Mouse (Mus musculus): Measurements from ENCODE around the gene Vmn1r56. TPM values are rescaled to one million over a fixed set of nuclear protein-coding genes. Genes with fewer than 3 reads are reported as not detected.
"Not testable (repeated sequence)": the region's sequence is repeated elsewhere in the genome, so short reads cannot be mapped to it uniquely, and the experiment has no call there.

The Vmn1r56 gene
- total RNA-seq (2021) (not detected), polyA plus RNA-seq (2012; rRNA removed) (not detected in 2 replicates)
- long read RNA-seq, result 0 reads

DNA sequence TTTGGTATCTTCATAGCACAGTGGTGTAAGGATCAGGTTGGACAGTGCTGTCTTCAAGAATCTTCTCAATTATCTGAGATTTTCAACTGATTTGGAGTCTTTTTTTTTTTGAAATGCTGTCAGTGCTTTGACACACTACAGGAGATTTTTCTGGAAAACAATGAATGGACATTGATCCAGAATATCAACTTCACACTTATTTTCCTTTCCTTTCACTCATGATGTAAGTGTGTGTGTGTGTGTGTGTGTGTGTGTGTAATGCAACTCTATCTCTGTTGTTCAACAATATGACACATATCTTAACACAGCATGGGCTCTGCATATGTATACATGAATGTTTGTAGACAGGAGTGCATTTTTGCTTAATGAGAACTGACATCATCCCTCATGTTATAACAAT, at the start of gene Vmn1r56:
Gene Vmn1r56 (minus strand): TSS at position 101 of the 400 bp plus-strand sequence.
- not testable (repeated sequence) for DNase-seq

DNA sequence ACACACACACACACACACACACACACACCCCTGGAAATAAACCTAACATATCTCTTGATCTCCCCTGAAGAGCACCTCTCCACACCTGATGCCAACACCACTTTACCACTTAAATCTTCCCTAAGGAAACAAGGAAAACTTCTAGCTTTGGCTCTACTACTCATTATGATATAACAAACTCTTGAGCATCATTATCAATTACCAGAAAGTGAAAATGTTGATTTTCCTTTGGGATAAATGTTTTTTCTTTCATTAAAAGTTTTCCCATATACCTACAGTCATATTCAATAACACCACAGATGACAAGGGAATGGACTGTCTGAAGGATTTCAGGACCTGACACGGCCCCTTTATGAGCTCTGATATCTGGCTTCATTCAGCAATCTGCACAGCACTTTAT, 21.6 kb upstream of the Vmn1r56 start, which contains the start of gene Vmn1r57:
Gene Vmn1r57 (plus strand): TSS at position 301 of the 400 bp plus-strand sequence.
- not testable (repeated sequence) for DNase-seq

- not testable (repeated sequence) for DNase-seq
Measured at GRCm38 (mm10) chr7:5149570-5149969, 47.0 kb downstream of the Vmn1r56 start, which contains the start of gene Vmn1r55. Gene Vmn1r55 (minus strand): TSS chr7:5149670.

Other genes with a start within 250 kb of the Vmn1r56 start
- gene Sbk2, start 232.3 kb downstream of the Vmn1r56 start, total RNA-seq (2021), result 1 to 10 TPM in 1 of 2 experiments, under 1 TPM in 1; 0.32 to 1.0 TPM
- 0.52 and 1.4 TPM in 2 replicates for gene Sbk2, start 232.3 kb downstream of the Vmn1r56 start, polyA plus RNA-seq (2012; rRNA removed)
- gene Sbk3, start 225.6 kb downstream of the Vmn1r56 start, total RNA-seq (2021), result under 1 TPM; 0.20 to 0.21 TPM
- gene Sbk3, start 225.6 kb downstream of the Vmn1r56 start, polyA plus RNA-seq (2012; rRNA removed), result 0.17 and 0.30 TPM in 2 replicates
- 10 to 100 TPM; 18.2 to 21.5 TPM for gene Zfp579, start 200.6 kb downstream of the Vmn1r56 start, total RNA-seq (2021)
- gene Zfp579, start 200.6 kb downstream of the Vmn1r56 start, polyA plus RNA-seq (2012; rRNA removed), result 74.5 and 94.4 TPM in 2 replicates
- gene Zfp524, start 182.3 kb downstream of the Vmn1r56 start, total RNA-seq (2021), result 10 to 100 TPM; 13.0 to 13.8 TPM
- 35.0 and 36.4 TPM in 2 replicates for gene Zfp524, start 182.3 kb downstream of the Vmn1r56 start, polyA plus RNA-seq (2012; rRNA removed)
- 10 to 100 TPM; 24.1 to 24.7 TPM for gene Fiz1, start 182.1 kb downstream of the Vmn1r56 start, total RNA-seq (2021)
- 31.5 and 32.2 TPM in 2 replicates for gene Fiz1, start 182.1 kb downstream of the Vmn1r56 start, polyA plus RNA-seq (2012; rRNA removed)
- gene Gm44973, start 181.3 kb downstream of the Vmn1r56 start, total RNA-seq (2021), result not detected
- gene Gm44973, start 181.3 kb downstream of the Vmn1r56 start, polyA plus RNA-seq (2012; rRNA removed), result not detected in 2 replicates
- gene Zfp865, start 176.4 kb downstream of the Vmn1r56 start, total RNA-seq (2021), result 10 to 100 TPM; 23.7 to 29.7 TPM
- 67.1 and 70.1 TPM in 2 replicates for gene Zfp865, start 176.4 kb downstream of the Vmn1r56 start, polyA plus RNA-seq (2012; rRNA removed)
- 1 to 10 TPM; 1.4 to 2.6 TPM for gene Ccdc106, start 176.2 kb downstream of the Vmn1r56 start, total RNA-seq (2021)
- gene Ccdc106, start 176.2 kb downstream of the Vmn1r56 start, polyA plus RNA-seq (2012; rRNA removed), result 1.5 and 3.0 TPM in 2 replicates
- gene 4632433K11Rik, start 162.6 kb downstream of the Vmn1r56 start, total RNA-seq (2021), result under 1 TPM in 1 of 2 experiments, not detected in 1; 0.92 TPM
- not detected in 2 replicates for gene 4632433K11Rik, start 162.6 kb downstream of the Vmn1r56 start, polyA plus RNA-seq (2012; rRNA removed)
- gene Zfp784, start 158.3 kb downstream of the Vmn1r56 start, total RNA-seq (2021), result 1 to 10 TPM; 4.4 to 5.1 TPM
- gene Zfp784, start 158.3 kb downstream of the Vmn1r56 start, polyA plus RNA-seq (2012; rRNA removed), result 7.2 and 8.2 TPM in 2 replicates
- gene Zfp580, start 145.2 kb downstream of the Vmn1r56 start, total RNA-seq (2021), result 10 to 100 TPM in 1 of 2 experiments, 1 to 10 TPM in 1; 5.6 to 10.4 TPM
- gene Zfp580, start 145.2 kb downstream of the Vmn1r56 start, polyA plus RNA-seq (2012; rRNA removed), result 46.5 and 61.0 TPM in 2 replicates
- 100 to 1,000 TPM; 157 to 168 TPM for gene U2af2, start 134.6 kb downstream of the Vmn1r56 start, total RNA-seq (2021)
- 126 and 150 TPM in 2 replicates for gene U2af2, start 134.6 kb downstream of the Vmn1r56 start, polyA plus RNA-seq (2012; rRNA removed)
- 100 to 1,000 TPM; 114 to 169 TPM for gene Epn1, start 116.5 kb downstream of the Vmn1r56 start, total RNA-seq (2021)
- gene Epn1, start 116.5 kb downstream of the Vmn1r56 start, polyA plus RNA-seq (2012; rRNA removed), result 291 and 321 TPM in 2 replicates
- gene Rfpl4, start 79.8 kb downstream of the Vmn1r56 start, total RNA-seq (2021), result under 1 TPM in 1 of 2 experiments, not detected in 1; 0.59 TPM
- not detected in 2 replicates for gene Rfpl4, start 79.8 kb downstream of the Vmn1r56 start, polyA plus RNA-seq (2012; rRNA removed)
- gene Rasl2-9, start 70.8 kb downstream of the Vmn1r56 start, total RNA-seq (2021), result 1 to 10 TPM in 1 of 2 experiments, under 1 TPM in 1; 0.86 to 2.9 TPM
- gene Rasl2-9, start 70.8 kb downstream of the Vmn1r56 start, polyA plus RNA-seq (2012; rRNA removed), result 0.15 and 0.33 TPM in 2 replicates
- gene Vmn1r55, start 47.1 kb downstream of the Vmn1r56 start, total RNA-seq (2021), result not detected
- gene Vmn1r55, start 47.1 kb downstream of the Vmn1r56 start, polyA plus RNA-seq (2012; rRNA removed), result not detected in 2 replicates
- not detected for gene Vmn1r57, start 21.7 kb upstream of the Vmn1r56 start, total RNA-seq (2021)
- gene Vmn1r57, start 21.7 kb upstream of the Vmn1r56 start, polyA plus RNA-seq (2012; rRNA removed), result not detected in 2 replicates
- gene Gm5065, start 153.8 kb upstream of the Vmn1r56 start, total RNA-seq (2021), result not detected
- not detected in 2 replicates for gene Gm5065, start 153.8 kb upstream of the Vmn1r56 start, polyA plus RNA-seq (2012; rRNA removed)
- gene Nlrp2, start 154.3 kb upstream of the Vmn1r56 start, total RNA-seq (2021), result not detected
- gene Nlrp2, start 154.3 kb upstream of the Vmn1r56 start, polyA plus RNA-seq (2012; rRNA removed), result not detected in 2 replicates
- gene Vmn1r58, start 216.6 kb upstream of the Vmn1r56 start, total RNA-seq (2021), result not detected
- gene Vmn1r58, start 216.6 kb upstream of the Vmn1r56 start, polyA plus RNA-seq (2012; rRNA removed), result not detected in 2 replicates